Mouse (Mus musculus): Measurements from ENCODE around the gene Dhx35. TPM values are rescaled to one million over a fixed set of nuclear protein-coding genes. Genes with fewer than 3 reads are reported as not detected.
A peak's percentile ranks its signal among the peaks of the same experiment; 100 is the strongest.

The Dhx35 gene
- polyA plus RNA-seq, 1 experiment from 2014 or later: 17.3 TPM

DNA sequence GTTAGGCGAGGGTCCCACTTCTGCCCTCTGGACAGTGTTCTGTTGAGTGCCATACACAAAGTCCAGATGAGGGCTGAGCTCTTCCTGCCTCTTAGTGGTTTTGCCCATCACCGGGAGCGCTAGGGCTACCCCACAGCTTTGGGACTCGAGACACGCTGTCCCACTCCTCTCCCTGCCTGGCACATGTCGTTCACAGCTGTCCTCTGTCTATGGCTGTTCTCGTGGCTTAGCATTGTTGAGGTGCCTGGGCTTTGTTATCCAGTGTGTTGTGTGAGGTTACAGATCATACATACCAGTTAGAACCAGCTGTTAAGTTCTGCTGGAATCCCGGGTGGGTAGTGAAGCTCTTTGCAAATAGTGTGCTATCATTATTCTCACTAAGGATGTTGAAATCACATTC is 23.1 kb downstream of the Dhx35 start:
- WGBS: 90% methylated on average over 8 of the region's 8 CpGs
- H3K4me3 ChIP-seq: no peak overlapping the region
- H3K4me1 ChIP-seq: no peaks in the 10 kb centered on the region

GRCm38 (mm10) chr2:158828124-158828523 is 33.5 kb downstream of the Dhx35 start:
- H3K27ac ChIP-seq (replicated peaks): no peak overlapping the region
- ATAC-seq (replicated peaks): no peak
- no peak overlapping the region for H3K4me2 ChIP-seq (replicated peaks)
- no peak overlapping the region for H3K9ac ChIP-seq (replicated peaks)
- WGBS: 84% methylated on average over 2 of the region's 2 CpGs
- no peaks in the 10 kb centered on the region for H3K4me1 ChIP-seq
- H3K4me3 ChIP-seq: no peak overlapping the region
- H3K36me3 ChIP-seq: peaks cover 28% of the 10 kb centered on the region
- H3K27me3 ChIP-seq: no peaks in the 10 kb centered on the region
- H3K9me3 ChIP-seq: no peaks in the 10 kb centered on the region

More for the DNA sequence above, 23.1 kb downstream of the Dhx35 start:
- Histone ChIP-seq H3K9me3 (no peaks in the 10 kb centered on the region), H3K27me3 (no peaks in the 10 kb centered on the region), H3K4me2 (replicated peaks) (no peak overlapping the region), H3K9ac (replicated peaks) (no peak overlapping the region), H3K36me3 (peaks cover 13% of the 10 kb centered on the region), H3K27ac (replicated peaks) (no peak overlapping the region)
- no peak for ATAC-seq (replicated peaks)

DNA sequence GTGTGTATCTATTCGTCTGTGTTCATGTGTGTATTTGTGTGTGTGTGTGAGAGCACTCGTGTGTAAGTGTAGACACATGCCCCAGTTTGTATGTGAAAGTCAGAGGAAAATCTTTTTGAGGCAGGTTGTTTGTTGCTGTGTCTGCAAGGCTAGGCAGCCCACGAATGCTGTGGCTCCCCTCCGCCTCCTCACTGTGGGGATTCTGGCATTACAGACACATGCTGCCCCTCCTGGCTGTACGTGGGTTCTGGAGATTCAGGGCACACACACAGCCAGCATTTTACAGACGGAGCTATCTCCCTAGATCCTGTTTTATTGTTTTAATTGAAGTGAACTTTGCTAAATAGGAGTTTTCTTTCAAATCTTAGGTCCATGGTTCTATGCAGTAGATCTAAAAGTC is 35.1 kb downstream of the Dhx35 start:
- Histone ChIP-seq H3K36me3 (peaks cover 28% of the 10 kb centered on the region), H3K4me3 (no peak overlapping the region), H3K9ac (replicated peaks) (no peak overlapping the region), H3K4me2 (replicated peaks) (no peak overlapping the region), H3K27ac (replicated peaks) (no peak overlapping the region), H3K4me1 (no peaks in the 10 kb centered on the region), H3K27me3 (no peaks in the 10 kb centered on the region), H3K9me3 (no peaks in the 10 kb centered on the region)
- WGBS: 77% methylated on average over 6 of the region's 6 CpGs
- ATAC-seq (replicated peaks): no peak

DNA sequence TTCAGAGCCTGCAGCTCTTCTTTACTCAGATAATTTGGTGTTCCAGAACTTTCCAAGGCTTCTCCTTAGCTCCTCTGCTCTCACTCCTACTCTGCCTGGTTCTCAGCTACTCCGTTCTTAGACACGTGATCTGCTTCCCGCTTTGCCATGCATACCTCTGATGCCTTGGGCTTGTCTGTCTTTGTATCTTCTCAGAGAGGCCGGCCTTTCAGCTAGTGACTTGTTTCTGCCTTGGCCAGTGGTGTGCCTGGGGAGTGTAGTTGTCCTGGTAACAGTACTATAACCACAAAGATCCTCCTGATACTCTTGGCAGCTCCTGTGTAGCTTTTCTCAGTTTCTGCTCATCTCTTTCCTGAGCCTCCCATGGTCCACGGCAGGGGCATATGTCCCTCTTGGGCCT is 38.6 kb downstream of the Dhx35 start:
- H3K9me3 ChIP-seq: no peaks in the 10 kb centered on the region
- H3K36me3 ChIP-seq: peaks cover 34% of the 10 kb centered on the region
- no peak overlapping the region for H3K4me3 ChIP-seq
- WGBS: 83% methylated on average over 5 of the region's 5 CpGs
- H3K27ac ChIP-seq (replicated peaks): no peak overlapping the region
- no peak for ATAC-seq (replicated peaks)
- H3K4me2 ChIP-seq (replicated peaks): no peak overlapping the region
- H3K4me1 ChIP-seq: no peaks in the 10 kb centered on the region
- H3K9ac ChIP-seq (replicated peaks): no peak overlapping the region
- no peaks in the 10 kb centered on the region for H3K27me3 ChIP-seq

DNA sequence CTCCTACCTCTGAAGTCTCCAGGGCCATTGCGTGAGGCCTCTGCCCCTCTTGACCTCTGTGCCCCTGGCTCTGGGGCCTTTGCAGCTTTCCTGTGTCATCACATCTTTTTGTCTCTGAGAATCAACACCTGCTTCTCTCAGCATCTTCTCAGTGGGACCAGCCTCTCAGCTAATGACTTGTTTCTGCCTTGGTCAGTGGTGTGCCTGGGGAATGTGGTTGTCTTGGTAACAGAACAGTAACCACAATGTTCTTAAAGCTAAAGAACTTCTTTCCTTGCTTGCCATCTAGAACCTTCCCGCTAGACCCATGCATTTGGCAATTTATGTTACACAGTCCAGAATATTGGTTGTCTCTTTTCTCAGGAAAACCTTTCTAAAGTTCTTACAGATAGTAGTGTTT is 39.0 kb downstream of the Dhx35 start:
- no peaks in the 10 kb centered on the region for H3K9me3 ChIP-seq
- 69% methylated on average over 2 of the region's 2 CpGs for WGBS
- H3K9ac ChIP-seq (replicated peaks): no peak overlapping the region
- H3K4me2 ChIP-seq (replicated peaks): no peak overlapping the region
- ATAC-seq (replicated peaks): no peak
- H3K4me3 ChIP-seq: no peak overlapping the region
- no peaks in the 10 kb centered on the region for H3K27me3 ChIP-seq
- H3K36me3 ChIP-seq: peaks cover 33% of the 10 kb centered on the region
- H3K27ac ChIP-seq (replicated peaks): no peak overlapping the region
- no peaks in the 10 kb centered on the region for H3K4me1 ChIP-seq

DNA sequence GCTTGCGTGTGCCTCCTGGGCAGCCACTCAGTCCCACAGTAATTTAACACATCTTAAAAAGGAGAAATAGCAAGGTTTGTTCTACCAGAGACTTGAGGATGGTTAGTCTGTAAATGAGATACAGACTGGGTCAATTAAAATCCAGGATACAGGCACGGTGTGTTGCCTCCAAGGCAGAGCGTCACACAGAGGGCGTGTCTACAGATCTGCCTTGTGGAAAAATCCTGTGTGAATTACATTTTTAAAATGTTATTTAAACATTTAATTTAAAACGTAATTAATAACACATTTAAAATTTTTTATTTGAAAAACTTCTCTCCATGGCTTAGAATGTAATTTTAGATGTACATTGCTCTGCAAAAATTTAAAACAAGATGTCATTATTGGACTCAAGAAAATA is 48.7 kb downstream of the Dhx35 start:
- no peak overlapping the region for H3K9ac ChIP-seq (replicated peaks)
- 85% methylated on average over 5 of the region's 5 CpGs for WGBS
- H3K4me2 ChIP-seq (replicated peaks): no peak overlapping the region
- H3K36me3 ChIP-seq: peaks cover 5% of the 10 kb centered on the region; the same call in 1 of the 2 replicates
- H3K4me1 ChIP-seq: peaks cover 26% of the 10 kb centered on the region
- no peak overlapping the region for H3K4me3 ChIP-seq
- no peak overlapping the region for H3K27ac ChIP-seq (replicated peaks)
- no peaks in the 10 kb centered on the region for H3K27me3 ChIP-seq
- ATAC-seq (replicated peaks): no peak
- H3K9me3 ChIP-seq: no peaks in the 10 kb centered on the region

- ATAC-seq (replicated peaks): no peak
- Histone ChIP-seq H3K9me3 (no peaks in the 10 kb centered on the region), H3K27ac (replicated peaks) (peak overlapping the region; percentile 72; the same call in 1 of the 2 replicates), H3K4me1 (peaks cover 21% of the 10 kb centered on the region), H3K4me3 (no peak overlapping the region), H3K9ac (replicated peaks) (no peak overlapping the region), H3K36me3 (0 out of 2 replicates have a peak, but pooled peaks cover 3% of the 10 kb centered on the region), H3K27me3 (no peaks in the 10 kb centered on the region), H3K4me2 (replicated peaks) (no peak overlapping the region)
- 68% methylated on average over 5 of the region's 5 CpGs for WGBS
Measured at GRCm38 (mm10) chr2:158845031-158845430, 50.4 kb downstream of the Dhx35 start.

DNA sequence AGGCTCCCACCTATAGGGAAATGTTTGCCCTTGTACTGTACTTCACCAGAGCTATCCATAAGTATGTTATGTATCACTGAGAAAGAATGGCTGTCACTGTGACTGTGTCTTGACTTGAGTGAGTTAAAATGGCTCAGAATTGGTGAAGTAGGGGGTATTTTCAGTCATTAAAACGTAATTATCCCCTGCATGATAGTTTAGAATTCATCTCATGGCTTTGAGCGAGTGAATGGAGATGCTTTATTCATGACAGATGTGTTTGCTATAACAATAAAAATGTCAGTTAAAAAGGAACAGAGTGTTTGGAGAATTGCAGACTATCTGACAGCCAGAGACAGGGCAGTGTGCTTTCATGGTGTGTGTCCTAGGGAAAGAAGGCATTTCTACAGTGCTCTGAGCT is 51.6 kb downstream of the Dhx35 start:
- no peak overlapping the region for H3K4me2 ChIP-seq (replicated peaks)
- ATAC-seq (replicated peaks): peak; percentile 76
- no peak overlapping the region for H3K4me3 ChIP-seq
- no peak overlapping the region for H3K9ac ChIP-seq (replicated peaks)
- H3K9me3 ChIP-seq: no peaks in the 10 kb centered on the region
- H3K36me3 ChIP-seq: 0 out of 2 replicates have a peak, but pooled peaks cover 3% of the 10 kb centered on the region
- H3K4me1 ChIP-seq: peaks cover 16% of the 10 kb centered on the region
- 53% methylated on average over 2 of the region's 2 CpGs for WGBS
- peak overlapping the region; percentile 83 for H3K27ac ChIP-seq (replicated peaks)
- no peaks in the 10 kb centered on the region for H3K27me3 ChIP-seq

DNA sequence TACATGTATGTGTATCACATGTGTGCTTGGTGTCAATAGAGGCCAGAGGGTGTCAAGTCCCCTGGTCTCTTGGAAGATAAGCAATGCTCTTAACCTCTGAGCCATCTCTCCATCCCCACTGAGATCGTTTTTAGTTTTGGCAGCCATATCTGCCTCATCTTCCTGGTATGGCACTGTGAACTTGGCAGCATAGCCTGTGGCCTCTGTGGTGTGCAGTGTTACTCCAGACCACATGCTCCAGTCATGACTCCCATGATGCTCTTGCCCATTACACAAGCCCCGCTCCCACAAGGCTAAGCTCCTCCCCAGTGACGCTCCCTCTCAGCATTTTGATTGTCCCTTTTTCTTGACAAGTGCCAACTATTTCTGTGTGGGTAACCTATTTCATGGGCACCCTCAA is 53.4 kb downstream of the Dhx35 start:
- Histone ChIP-seq H3K9ac (replicated peaks) (no peak overlapping the region), H3K4me3 (no peak overlapping the region), H3K27ac (replicated peaks) (no peak overlapping the region), H3K4me2 (replicated peaks) (no peak overlapping the region), H3K27me3 (no peaks in the 10 kb centered on the region), H3K9me3 (no peaks in the 10 kb centered on the region), H3K4me1 (peaks cover 16% of the 10 kb centered on the region), H3K36me3 (0 out of 2 replicates have a peak, but pooled peaks cover 3% of the 10 kb centered on the region)
- WGBS: 89% methylated on average over 3 of the region's 3 CpGs
- no peak for ATAC-seq (replicated peaks)

- 73% methylated on average over 9 of the region's 9 CpGs for WGBS
- no peak for ATAC-seq (replicated peaks)
- H3K27me3 ChIP-seq: no peaks in the 10 kb centered on the region
- H3K36me3 ChIP-seq: 0 out of 2 replicates have a peak, but pooled peaks cover 3% of the 10 kb centered on the region
- H3K9me3 ChIP-seq: no peaks in the 10 kb centered on the region
- H3K4me1 ChIP-seq: peaks cover 16% of the 10 kb centered on the region
- no peak overlapping the region for H3K9ac ChIP-seq (replicated peaks)
- no peak overlapping the region for H3K4me2 ChIP-seq (replicated peaks)
- no peak overlapping the region for H3K4me3 ChIP-seq
- no peak overlapping the region for H3K27ac ChIP-seq (replicated peaks)
Measured at GRCm38 (mm10) chr2:158849416-158849815, 54.8 kb downstream of the Dhx35 start.

GRCm38 (mm10) chr2:158852579-158852978 is 58.0 kb downstream of the Dhx35 start:
- Histone ChIP-seq H3K4me2 (replicated peaks) (no peak overlapping the region), H3K27ac (replicated peaks) (no peak overlapping the region), H3K9ac (replicated peaks) (no peak overlapping the region), H3K27me3 (no peaks in the 10 kb centered on the region), H3K4me3 (no peak overlapping the region), H3K4me1 (no peaks in the 10 kb centered on the region), H3K9me3 (no peaks in the 10 kb centered on the region), H3K36me3 (peaks cover 5% of the 10 kb centered on the region; the same call in 1 of the 2 replicates)
- no peak for ATAC-seq (replicated peaks)
- WGBS: 46% methylated on average over 2 of the region's 2 CpGs

- H3K27me3 ChIP-seq: no peaks in the 10 kb centered on the region
- no peak overlapping the region for H3K4me3 ChIP-seq
- H3K4me1 ChIP-seq: no peaks in the 10 kb centered on the region
- H3K9me3 ChIP-seq: no peaks in the 10 kb centered on the region
- 92% methylated on average over 10 of the region's 10 CpGs for WGBS
- no peak overlapping the region for H3K27ac ChIP-seq (replicated peaks)
- ATAC-seq (replicated peaks): no peak
- no peak overlapping the region for H3K4me2 ChIP-seq (replicated peaks)
- peaks cover 5% of the 10 kb centered on the region; the same call in 1 of the 2 replicates for H3K36me3 ChIP-seq
- H3K9ac ChIP-seq (replicated peaks): no peak overlapping the region
Measured at GRCm38 (mm10) chr2:158856896-158857499, 62.4 kb downstream of the Dhx35 start.

DNA sequence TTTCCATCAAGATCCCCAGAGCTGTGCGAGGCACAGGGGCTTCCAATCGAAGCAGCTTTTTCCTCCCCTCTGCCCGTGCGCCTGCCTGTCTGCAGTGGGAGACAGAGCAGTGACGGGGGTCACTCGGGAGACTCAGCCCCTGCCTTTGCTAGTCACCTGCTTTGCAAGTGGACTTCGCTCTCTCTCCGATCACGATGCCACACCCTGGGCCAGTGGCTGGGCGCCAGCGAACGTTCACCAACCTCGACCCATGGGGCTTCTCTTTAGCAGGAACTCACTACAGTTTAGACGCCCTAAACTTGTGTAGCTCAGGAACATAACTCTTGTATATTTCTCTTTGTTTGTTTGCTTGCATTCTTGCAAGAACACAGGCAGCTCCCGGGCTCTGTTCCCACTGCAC is 63.0 kb downstream of the Dhx35 start:
- ATAC-seq (replicated peaks): no peak
- Histone ChIP-seq H3K27me3 (no peaks in the 10 kb centered on the region), H3K9ac (replicated peaks) (no peak overlapping the region), H3K4me1 (no peaks in the 10 kb centered on the region), H3K4me3 (no peak overlapping the region), H3K9me3 (no peaks in the 10 kb centered on the region), H3K27ac (replicated peaks) (no peak overlapping the region), H3K36me3 (peaks cover 5% of the 10 kb centered on the region; the same call in 1 of the 2 replicates), H3K4me2 (replicated peaks) (no peak overlapping the region)
- WGBS: 93% methylated on average over 15 of the region's 15 CpGs
